ENCODE assay signal across 14 mouse cellular contexts in the genomic region with DNA sequence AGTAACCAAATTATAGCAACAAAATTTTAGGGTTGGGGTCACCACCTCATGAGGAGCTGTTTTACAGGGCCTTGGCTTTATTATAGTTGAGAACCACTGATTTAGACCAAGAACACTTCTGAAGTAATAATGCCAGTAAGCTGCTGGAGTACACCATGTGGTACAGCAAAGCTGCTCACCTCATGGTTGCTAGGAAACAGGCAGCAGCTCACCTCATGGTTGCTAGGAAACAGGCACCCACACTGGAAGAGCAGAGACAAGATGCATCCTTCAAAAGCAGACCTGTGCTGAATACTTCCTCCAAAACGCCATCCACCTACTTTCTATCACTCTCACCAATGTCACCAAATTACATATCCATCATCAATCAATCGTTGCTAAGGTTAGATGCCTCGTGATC.
DNase-seq lines count a peak whose midpoint lies in the region; ATAC-seq and TF ChIP-seq lines count a peak whose summit lies in the region.
"Had no signal": no experiment of that assay in that cellular context is flagged by ENCODE, and none has a peak within 500 bp of the region (broad histone marks: within the 10 kb centered on the region; RNA-seq: fewer than 3 reads in every experiment).

No protein-coding gene starts in this region.

- peaks cover 7% of the 10 kb centered on the region for H3K4me1 ChIP-seq in midbrain, embryonic 15.5 days
- H3K4me1 ChIP-seq in lung, postnatal 0 days (ENCODE audit: insufficient read depth, low read depth, low read length), result no peaks in the 10 kb centered on the region
- H3K4me1 ChIP-seq in liver, embryonic 12.5 days, result no peaks in the 10 kb centered on the region

- no peak overlapping the region for H3K4me2 ChIP-seq in midbrain, embryonic 15.5 days
- no peak overlapping the region for H3K4me2 ChIP-seq in lung, postnatal 0 days (replicated peaks; ENCODE audit: low read depth, low read length)
- H3K4me2 ChIP-seq in liver, embryonic 12.5 days, result no peak overlapping the region

- no peak for TF ChIP-seq EP300 in lung, postnatal 0 days (IDR thresholded peaks at IDR 0.05)

- intact Hi-C loops in heart, postnatal 25 days (cut with DNase I), result no loop called here

- peak; percentile 55 for DNase-seq in heart, adult 11 months
- DNase-seq in heart, postnatal 25 days (ENCODE audit: low spot score), result no peak
- DNase-seq in brain, adult 2 months (ENCODE audit: low read depth, low spot score), result peak; percentile 92
- peak; percentile 59 to 80 for DNase-seq in layer of hippocampus, adult 18-20 months (ENCODE audit: low spot score in 2 of 2)
- no peak for DNase-seq in gastrocnemius, postnatal 4 days (ENCODE audit: low spot score in 2 of 2)
- no peak for DNase-seq in lung, postnatal 0 days (ENCODE audit: low spot score)
- DNase-seq: adrenal gland, adult 8-10 months; gastrocnemius, postnatal 25 days; heart, postnatal 14 days; kidney, adult 9 months; liver, postnatal 0 days; thymus, postnatal 14 days had no signal

- H3K9ac ChIP-seq in midbrain, embryonic 15.5 days, result no peak overlapping the region
- H3K9ac ChIP-seq in lung, postnatal 0 days (replicated peaks; ENCODE audit: low read depth), result no peak overlapping the region
- no peak overlapping the region for H3K9ac ChIP-seq in liver, embryonic 12.5 days
- H3K9ac ChIP-seq: liver, postnatal 0 days had no signal

- H3K27me3 ChIP-seq in midbrain, embryonic 15.5 days (replicated peaks), result no peaks in the 10 kb centered on the region
- no peaks in the 10 kb centered on the region for H3K27me3 ChIP-seq in lung, postnatal 0 days (replicated peaks; ENCODE audit: insufficient read depth, low read length)
- H3K27me3 ChIP-seq in liver, embryonic 12.5 days (replicated peaks), result no peaks in the 10 kb centered on the region

- no peak overlapping the region for H3K4me3 ChIP-seq in midbrain, embryonic 15.5 days
- no peak overlapping the region for H3K4me3 ChIP-seq in lung, postnatal 0 days (ENCODE audit: low read depth, low read length)
- no peak overlapping the region for H3K4me3 ChIP-seq in liver, embryonic 12.5 days

- no peaks in the 10 kb centered on the region for H3K9me3 ChIP-seq in midbrain, embryonic 15.5 days
- no peaks in the 10 kb centered on the region for H3K9me3 ChIP-seq in lung, postnatal 0 days (ENCODE audit: low read length)
- H3K9me3 ChIP-seq in liver, embryonic 12.5 days (replicated peaks), result no peaks in the 10 kb centered on the region

- no peak overlapping the region for H3K27ac ChIP-seq in midbrain, embryonic 15.5 days
- H3K27ac ChIP-seq in lung, postnatal 0 days (ENCODE audit: low read length), result no peak overlapping the region
- H3K27ac ChIP-seq in liver, embryonic 12.5 days, result no peak overlapping the region

- peak; percentile 65 for ATAC-seq in midbrain, embryonic 15.5 days (replicated peaks)
- ATAC-seq in lung, postnatal 0 days, result no peak
- ATAC-seq in liver, embryonic 12.5 days, result no peak
- ATAC-seq: liver, postnatal 0 days had no signal

- WGBS in midbrain, embryonic 15.5 days, result 69% methylated on average over 3 of the region's 3 CpGs
- WGBS in lung, postnatal 0 days, result 59% methylated on average over 3 of the region's 3 CpGs
- WGBS in liver, embryonic 12.5 days (ENCODE audit: insufficient replicate concordance), result 46% methylated on average over 3 of the region's 3 CpGs

- no peaks in the 10 kb centered on the region for H3K36me3 ChIP-seq in midbrain, embryonic 15.5 days (replicated peaks)
- H3K36me3 ChIP-seq in lung, postnatal 0 days (ENCODE audit: insufficient read depth, low read length), result no peaks in the 10 kb centered on the region
- H3K36me3 ChIP-seq in liver, embryonic 12.5 days, result no peaks in the 10 kb centered on the region

- no peak for TF ChIP-seq CTCF in lung, postnatal 0 days (IDR thresholded peaks at IDR 0.05)

Comparison
In these comparisons a context has a peak if more than half of its experiments do, and no peak if none do; other contexts are left out.
1. DNase-seq: peak in heart, adult 11 months (single experiment), brain, adult 2 months (single experiment) and layer of hippocampus, adult 18-20 months (2 of 2); none in heart, postnatal 25 days (single experiment), gastrocnemius, postnatal 4 days (0 of 2) and lung, postnatal 0 days (single experiment).